Mouse (Mus musculus) adrenal gland, postnatal 14 days (tissue): ENCODE results near the gene Bcl7a. TPM values are rescaled to one million over a fixed set of nuclear protein-coding genes. Genes with fewer than 3 reads are reported as not detected.

ENCODE experiments used
- DNase-seq: peaks from one replicate; pipeline ENCODE4 v3.0.0; 2021; ENCODE audit warnings: mixed read lengths
- total RNA-seq: library from RNA; stranded (reverse); gene quantifications from 2 replicates; pipeline ENCODE4 v1.2.3, GENCODE M21; 2021

Bcl7a gene
- total RNA-seq, 1 experiment from 2014 or later = 11.9 TPM

DNA sequence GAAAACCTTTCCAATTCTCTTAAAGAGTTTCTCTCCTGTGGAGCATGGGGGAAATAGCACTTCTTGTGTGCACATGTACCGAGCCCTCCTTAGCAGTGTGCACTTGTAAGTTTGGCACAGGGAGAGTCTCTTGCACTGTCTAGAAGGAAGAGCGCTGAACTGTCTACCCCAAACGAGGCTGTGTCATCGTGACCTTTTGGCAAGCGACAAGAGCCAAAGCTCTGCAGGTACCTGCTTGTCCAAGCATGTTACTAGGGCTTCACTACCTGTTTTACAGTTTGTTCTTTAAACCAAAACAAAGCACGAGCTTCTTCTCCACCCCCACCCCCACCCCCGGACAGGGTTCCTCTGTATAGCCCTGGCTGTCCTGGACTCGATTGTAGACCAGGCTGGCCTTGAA lies 15.9 kb upstream of the Bcl7a start:
- no peak for DNase-seq

DNA sequence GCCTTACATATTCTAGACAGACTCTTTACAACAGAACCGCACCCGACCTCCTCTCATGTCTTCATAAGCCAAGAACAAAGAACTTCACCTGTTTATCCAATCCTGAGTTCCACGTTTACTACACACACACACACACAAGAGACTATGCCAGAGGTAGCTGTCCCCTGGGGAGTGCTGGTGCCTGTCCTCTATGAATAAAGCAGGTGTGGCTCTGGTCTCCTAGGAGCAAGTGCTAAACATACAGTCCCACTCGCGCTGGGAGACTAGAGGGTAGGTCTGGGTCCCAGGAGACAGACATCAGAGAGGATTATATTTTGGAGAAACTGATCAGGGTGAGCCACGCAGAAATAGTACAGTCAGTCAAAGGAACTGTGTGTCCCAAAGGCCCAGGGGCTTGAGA lies 10.1 kb upstream of the Bcl7a start:
- DNase-seq = no peak

DNA sequence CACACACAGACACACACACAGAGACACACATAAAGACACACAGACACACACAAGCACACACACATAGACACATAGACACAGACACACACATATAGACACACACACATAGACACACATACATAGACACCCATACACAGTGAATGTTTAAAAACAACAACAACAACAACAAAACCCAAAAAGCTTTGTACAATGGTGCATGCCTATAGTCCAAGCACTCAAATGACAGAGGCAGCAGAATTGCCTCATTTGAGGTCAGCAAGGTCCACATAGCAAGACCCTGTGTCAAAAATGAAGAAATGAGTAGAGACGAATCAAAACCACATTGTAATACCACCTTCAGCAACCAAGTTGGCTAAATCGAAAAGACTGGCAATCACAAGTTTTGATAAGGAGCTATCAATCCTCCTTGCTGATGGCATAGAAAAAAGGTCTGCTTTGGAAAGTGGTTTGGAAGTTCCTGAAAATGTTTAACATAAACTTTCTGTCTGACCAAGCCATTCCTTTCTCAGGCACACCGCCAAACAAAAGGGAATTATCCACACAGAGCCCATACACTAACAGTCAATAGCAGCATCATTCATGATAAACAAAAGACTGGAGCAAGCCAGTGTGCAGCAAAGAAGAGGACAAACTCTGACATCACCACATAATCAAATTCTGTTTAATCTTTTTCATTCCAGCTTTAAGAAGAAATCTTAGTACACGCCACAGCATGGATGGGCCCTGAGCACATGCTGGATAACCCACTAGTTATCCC lies 7.3 kb upstream of the Bcl7a start:
- DNase-seq = no peak

DNA sequence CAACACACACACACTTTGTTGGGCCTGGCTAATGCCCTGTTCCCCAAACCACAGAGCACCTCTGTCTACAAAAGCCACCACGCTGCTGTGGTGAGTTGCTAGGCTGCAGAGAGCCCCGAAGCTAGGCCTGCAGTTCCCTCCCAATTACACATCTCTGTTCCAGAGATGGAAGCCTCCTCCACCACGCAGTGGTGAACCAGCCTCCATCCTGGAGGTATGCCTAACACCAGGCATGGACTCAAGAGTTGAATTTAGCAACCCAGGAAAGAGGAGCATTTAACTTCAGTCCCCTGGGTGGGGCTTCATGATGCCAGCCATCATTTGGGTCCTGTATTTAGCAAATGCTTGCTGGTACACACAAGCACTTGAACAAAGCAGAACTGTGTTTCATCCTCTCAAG lies 5.2 kb upstream of the Bcl7a start:
- no peak for DNase-seq

DNA sequence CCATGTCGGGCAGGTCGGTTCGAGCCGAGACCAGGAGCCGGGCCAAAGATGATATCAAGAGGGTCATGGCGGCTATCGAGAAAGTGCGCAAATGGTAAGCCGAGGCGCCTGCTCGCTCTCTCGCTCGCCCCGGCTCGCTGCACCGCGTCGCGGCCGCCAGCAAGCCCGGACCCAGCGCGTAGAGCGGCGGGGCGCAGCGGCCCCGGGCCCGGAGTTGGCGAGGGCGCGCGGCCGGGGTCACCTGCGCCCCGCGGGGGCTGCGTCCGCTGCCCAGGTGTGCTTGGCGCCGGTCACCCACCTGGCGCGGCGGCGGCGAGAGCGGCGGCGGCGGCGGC lies 961 bp downstream of the Bcl7a start:
- DNase-seq = no peak

DNA sequence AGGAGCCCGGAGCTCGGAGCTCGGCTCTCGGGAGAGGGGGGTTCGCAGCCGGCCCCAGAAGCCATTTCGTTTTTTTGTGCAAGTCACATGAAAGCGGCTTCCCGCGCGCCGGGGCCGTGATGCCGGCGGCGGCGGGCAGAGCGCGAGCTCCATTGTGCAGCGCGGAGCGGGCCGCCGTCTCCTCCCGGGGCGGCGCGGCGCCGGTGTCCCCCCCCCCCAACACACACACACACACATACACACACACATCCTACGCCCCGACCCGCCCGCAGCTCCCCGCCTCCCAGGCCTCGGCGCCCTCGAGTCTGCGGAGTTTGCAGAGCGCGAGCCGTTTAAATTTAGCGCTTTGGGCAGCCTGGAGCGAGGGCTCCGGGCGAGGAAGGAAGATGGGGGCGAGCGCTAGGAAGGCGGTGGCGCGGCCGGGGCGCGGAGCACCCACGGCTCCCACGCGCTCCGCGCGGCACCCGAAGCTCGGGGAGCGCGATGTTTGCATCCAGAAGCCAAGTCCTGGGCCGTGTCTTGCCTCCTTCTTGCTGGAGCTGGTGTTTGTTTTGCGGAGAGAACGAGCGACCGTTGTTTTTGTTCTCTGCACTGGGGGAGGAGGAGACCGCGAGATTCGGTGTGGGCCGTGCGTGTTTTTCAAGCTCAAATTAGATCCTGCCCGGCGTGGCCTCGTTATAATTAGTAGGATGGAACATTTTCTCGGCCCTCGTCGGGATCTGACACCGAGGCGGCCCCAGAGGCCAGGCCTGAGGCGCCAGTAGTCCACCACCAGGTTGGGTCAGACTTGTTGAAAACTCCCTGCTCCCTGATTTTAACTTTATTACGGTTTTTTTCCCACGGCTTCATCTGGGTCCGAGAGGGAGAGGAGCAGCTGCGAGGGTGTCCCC lies 1.6 kb downstream of the Bcl7a start:
- peak; percentile 80 for DNase-seq

DNA sequence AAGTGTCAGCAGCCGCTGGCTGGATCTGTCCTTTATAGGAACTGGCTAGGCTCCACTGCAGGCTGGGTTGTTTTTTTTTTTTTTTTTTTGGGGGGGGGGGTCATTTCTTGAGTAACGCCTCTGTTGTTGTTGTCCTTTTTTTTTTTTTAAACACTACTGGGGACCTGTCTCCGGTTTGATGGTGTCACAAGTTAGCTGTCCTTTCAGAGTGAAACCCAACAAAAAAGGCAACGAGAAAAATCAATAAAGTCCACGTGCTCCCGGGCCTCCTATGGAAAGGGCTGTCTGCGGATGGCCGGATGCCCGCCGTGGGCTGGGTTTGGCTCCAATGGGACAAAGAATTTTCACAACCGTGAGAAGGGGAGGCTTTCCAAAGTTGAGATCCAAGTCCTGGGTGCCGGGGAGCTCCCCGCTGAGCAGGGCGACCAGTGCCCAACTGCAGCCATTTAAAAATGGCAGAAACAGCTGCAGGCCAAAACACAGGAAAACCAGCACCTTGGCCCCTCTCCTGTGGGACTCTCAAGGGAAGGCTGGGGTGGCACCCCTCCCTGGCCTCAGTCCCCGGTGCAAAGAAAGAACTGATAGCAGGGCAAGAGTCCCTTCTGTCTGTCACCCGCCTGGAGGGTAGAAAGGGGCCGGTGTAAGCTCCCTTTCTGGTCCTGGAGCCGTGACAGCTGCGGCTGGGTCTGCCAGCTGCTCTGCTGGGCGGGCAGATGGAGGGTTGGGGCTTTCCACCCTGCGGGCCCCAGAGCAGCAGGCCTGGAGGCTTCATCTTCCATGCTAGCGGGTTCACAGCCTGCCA lies 2.4 kb downstream of the Bcl7a start:
- peak; percentile 85 for DNase-seq

DNA sequence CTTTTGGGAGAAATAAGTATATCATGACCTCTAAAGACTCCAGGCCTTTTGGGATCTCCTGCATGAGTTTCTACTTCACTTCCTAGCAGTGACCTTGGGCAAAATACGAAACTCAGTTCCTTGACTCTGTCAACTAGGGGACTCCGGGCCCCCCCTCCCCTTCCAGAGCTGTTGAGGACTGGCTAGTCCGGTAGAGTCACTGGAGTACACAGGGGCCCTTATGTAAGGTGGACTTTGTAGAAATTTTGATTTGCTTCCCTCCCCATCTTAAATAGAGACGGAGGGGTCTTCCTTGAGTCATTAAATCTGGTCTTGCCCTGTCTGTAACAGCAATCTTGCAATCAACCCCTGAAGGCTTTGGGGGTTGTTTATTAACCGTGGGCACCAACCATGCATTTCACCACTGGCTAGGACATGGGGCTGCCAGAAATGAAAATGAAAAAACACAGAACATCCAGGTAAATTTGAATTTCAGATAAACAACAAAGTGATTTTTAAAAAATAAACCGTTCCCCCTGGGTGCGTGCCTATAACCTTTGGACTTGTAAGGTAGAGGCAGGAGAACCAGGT lies 3.2 kb downstream of the Bcl7a start:
- DNase-seq = peak; percentile 33

DNA sequence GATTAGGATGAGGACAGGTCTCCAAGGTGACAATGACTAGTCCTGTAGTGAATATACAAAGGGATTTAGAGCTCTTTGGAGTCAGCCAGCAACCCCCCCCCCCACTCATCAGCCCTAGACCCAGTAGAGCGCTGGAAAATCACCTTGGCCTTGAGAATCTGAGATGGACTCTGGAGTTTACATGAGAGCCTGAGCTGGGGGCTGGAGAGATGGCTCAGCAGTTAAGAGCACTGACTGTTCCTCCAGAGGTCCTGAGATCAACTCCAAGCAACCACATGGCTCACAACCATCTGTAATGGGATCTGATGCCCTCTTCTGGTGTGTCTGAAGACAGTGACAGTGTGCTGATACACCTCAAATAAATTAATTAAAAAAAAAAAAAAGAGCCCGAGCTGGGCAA lies 4.4 kb downstream of the Bcl7a start:
- DNase-seq = no peak

DNA sequence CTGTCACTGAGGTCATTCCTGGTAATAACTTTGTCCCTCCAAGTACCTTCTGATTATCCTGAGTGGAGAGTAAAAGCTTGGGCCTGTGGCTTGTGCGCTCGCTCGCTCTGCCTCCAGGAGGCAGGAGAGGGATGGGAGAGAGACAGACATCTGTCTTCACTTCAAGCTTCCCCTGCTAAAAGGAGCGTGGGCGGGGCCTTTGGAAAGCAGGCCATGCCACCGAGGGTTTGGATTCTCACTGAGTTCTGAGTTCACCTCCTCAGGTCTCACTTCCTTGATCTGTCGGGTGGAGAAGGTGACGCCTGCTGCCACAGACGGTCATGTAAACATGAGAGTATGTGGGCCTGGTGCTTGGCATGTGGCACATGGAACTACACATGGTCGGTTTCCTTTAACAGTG lies 6.8 kb downstream of the Bcl7a start:
- peak; percentile 59 for DNase-seq

DNA sequence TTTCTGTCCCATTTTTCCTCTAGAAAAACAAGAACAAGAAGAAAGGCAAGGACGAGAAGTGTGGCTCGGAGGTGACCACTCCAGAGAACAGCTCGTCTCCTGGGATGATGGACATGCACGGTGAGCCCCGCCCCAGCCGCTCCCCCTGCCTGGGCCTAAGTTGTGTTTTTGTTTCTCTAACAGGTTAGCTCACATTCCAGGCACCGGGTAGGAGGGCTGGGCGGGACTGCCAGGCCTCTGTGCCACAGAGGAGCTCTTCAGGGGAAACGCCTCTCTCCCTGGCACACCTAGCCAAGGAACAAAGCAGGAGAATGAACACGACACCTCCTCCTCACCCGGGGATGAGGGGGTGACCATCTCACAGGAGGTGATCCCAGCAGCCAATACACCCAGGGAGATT lies 12.3 kb downstream of the Bcl7a start:
- DNase-seq = no peak

DNA sequence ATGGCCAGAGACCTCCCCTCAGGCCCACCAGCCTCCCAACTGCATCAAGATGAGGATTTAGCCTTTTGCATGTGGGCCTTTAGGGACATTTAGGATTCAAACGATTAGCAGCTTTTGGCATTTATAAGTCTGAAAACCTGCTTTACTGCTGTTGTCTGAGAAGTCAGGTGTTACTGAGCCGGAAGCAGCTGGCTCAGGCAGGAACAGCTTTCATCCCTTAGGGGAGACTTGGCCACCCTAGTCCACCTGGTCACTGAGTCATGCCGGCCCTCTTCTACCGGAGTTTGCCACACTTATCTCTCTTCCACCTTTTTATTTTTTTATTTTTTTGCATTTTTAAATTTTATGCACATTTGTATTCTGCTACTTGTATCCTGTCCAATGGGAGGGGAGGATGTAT lies 13.6 kb downstream of the Bcl7a start:
- DNase-seq = no peak

DNA sequence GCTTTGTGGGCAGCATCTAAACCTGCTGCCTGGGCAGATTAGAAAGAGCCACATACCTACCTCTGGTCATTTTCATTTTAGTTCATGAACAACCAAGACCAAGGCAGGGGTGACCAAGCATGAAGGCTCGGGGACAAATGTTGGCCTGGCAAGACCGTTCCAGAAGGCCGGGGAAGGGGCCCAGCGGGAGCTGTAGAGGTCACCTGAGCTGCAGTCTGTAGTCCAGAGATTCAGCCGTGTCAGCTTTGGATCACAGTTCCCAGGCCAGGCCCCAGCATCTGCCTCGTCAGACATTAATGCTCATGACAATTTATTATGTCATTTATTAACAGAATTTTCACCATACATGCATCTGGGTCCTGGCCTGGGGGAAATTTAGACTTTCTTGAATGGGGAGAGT lies 15.8 kb downstream of the Bcl7a start:
- no peak for DNase-seq

DNA sequence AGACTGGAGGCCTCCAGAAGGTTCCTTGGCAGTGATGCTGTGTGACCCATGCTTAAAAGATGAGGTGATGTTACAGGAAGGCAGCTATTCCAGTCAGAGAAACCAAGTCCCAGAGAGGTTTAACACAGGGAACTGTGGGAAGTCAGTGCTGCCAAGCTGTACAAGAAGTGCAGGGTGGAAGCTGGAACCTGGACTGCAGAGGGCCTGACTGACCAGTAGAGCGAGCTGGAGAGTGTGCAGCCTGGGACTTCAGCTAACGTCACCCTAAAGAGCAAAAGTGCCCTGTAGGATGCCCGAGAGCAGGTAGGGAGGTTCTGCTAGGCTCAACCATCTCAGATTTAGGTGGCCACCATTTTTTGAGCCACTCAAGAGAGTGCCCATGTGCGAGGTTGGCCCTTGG lies 19.3 kb downstream of the Bcl7a start:
- no peak for DNase-seq

DNA sequence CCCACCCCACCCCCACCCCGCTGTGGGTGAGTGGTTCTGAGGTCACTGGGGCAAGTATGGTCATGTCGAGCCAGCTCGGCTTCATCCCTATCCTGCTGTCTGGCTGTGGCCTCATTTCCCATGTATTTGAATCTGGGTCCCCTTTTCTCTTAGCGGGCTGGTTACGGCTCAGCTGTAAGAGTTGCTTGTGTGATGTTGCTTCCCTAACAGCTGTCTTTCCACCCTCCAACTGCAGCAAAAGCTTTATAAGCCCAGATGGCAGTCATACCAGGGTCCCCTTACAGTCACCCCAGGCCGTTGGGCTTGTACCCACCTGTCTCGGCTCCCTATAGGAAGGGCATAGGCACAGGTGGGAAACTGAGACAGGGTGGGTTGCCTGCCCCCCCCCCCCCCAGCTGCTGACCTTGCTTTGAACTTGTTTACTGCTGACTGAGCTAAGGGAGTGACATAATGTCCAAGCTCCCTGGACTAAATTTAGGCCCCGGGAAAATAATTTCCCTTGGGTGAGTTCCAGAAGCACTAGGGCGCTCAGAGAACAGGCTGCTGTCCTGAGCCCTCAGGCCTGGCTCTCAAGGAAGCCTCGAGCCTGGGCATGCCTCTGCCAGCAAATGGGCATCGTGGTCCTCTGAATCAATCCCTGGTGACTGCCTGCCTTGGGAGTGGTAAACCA lies 20.8 kb downstream of the Bcl7a start:
- DNase-seq = peak; percentile 71

DNA sequence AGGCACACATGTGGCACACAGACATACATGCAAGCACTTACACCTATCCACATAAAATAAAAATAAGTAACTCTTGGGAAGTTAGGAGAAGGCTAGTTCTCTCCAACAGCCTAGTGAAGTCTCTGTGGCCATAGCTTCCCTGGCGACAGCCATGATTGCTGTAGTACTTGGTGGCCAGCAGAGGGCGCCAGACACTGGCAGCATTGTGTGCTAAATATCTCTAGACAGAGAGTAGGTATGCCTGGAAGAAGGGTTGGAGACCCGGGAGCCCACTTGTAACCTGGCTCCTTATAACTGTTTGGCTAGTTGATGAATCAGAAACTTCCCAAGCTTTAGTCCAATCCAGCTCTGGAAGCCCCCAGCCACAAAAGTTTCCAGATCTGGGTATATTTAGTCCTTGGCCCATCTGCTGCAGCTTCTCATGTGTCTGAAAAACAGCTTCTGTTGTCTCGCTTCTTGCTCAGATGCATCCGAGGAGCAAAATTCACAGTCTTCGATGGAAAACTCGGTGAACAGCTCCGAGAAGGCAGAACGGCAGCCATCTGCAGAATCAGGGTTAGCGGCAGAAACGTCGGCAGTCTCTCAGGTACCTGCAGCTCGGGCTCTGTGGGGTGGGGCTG lies 25.3 kb downstream of the Bcl7a start:
- peak; percentile 72 for DNase-seq

DNA sequence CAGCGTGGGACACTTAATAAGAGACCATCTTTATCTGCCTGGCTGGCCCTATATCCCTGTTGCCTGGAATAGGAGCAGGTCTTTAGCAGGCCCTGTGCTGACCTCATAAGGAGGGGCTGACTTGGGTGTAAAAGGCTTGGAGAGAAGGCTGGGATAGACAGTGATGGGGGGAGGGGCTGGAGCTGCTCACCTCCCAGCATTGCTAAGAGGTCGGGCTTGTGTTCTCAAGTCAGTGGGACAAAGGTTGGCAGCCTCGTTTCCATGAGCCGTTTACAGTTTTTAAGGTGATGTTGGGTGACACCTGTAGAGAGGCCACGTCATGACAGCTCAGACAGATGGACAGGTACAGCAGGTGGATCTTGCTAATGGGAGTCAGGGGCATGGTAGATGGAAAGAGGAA lies 26.4 kb downstream of the Bcl7a start:
- no peak for DNase-seq

DNA sequence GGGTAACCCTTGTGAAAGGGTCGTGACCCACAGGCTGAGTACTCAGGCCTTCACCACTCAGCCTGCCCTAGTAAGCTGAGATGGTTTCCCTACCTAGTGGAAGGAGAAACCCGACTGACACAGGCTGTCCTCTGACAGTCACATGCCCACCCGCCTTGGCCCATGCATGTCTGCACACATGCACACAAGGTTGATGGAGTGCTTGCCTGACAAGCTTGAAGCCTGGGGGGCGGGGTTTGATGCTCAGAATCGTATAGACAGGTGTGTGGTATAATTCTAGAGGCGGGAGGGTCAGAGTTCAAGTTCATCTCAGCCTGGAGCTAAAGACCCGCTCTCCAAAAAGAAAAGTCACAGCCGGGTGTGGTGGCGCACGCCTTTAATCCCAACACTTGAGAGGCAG lies 31.6 kb downstream of the Bcl7a start:
- DNase-seq = no peak

DNA sequence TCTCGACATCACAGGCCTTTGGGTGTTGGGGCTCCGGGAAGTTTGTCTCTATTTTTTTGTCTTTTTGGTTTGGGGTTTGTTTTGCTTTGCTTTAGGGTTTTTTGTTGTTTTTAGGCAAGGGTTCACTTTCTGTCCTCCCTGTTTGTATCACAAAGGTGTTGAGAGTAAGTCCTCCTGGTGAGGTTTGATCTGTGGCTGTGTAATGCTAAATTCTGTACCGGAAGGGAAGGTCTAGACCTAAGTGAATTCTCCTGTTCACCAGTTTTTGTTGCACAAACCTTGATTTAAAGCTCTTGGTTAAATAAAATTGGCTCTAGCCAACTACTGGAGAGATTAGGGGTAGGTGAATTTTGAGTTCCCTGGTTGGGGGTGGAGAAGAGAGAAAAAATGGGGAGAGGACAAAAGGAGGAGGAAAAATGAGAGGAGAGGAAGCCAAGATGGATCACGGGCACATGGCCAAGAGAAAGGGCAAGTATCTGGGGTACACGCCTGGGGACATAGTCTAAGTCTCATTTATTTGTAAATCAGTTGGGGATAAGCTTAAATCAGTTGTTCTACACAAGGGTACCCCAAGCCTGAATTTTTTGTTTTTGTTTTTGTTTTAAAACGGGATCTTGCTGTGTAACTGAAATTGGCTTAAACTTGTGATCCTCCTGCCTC lies 32.3 kb downstream of the Bcl7a start:
- no peak for DNase-seq

DNA sequence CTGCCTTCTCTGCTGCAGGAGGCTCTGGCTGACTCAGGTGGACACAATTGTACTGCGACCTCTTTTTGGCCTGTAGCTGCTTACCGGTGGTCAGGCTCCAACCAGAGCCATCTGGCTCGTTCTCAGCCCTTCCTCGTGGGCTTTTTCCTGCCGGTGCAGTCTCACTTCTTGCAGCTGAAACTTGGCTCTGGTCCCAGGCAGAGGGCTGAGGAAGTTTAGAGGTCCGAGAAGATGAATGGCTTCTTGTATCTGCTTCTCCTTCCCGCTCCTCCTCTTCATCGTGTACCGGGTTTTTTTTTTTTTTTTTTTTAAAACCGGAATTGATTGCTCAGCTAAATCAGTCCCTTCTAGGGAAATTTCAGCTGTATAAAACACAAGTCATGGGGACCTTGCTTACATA lies 32.9 kb downstream of the Bcl7a start:
- peak; percentile 88 for DNase-seq
